Mouse (Mus musculus): ENCODE results near the gene Mrtfa. TPM values are rescaled to one million over a fixed set of nuclear protein-coding genes. Genes with fewer than 3 reads are reported as not detected.

The Mrtfa gene
- polyA plus RNA-seq, 1 experiment, result 18.4 TPM

DNA sequence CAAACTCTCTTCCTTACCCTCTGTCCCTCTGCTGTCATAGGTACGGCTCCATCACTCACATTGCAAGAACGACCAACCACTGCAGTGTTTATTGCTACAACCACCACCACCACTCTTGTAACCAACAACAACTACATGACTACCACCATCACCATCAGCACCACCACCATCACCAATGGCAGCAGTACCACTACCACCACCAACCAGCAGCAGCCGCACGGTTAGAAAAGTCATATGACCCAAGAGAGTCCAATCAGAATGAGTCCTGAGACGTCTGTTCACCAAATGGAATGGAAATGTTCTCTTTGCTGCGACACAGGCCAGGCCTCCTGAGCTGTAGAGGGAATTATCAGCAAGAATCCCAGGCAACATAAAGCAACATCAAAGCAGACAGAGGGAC, 4.2 kb upstream of the Mrtfa start:
- TF ChIP-seq EP300 (IDR thresholded peaks at IDR 0.05; ENCODE audit: insufficient read depth, low read depth, low read length), result no peak
- no peak for TF ChIP-seq POLR2A (IDR thresholded peaks at IDR 0.05; ENCODE audit: insufficient read depth, low read length)
- no peak for TF ChIP-seq CTCF (IDR thresholded peaks at IDR 0.05; ENCODE audit: low read depth, low read length)
- Histone ChIP-seq H3K9me3 (replicated peaks; ENCODE audit: control insufficient read depth, insufficient read depth, low read length, poor library complexity, severe bottlenecking) (peaks cover 4% of the 10 kb centered on the region; the same call in 1 of the 2 replicates), H3K27me3 (ENCODE audit: control insufficient read depth, insufficient read depth, low read length, poor library complexity, severe bottlenecking) (no peaks in the 10 kb centered on the region), H3K36me3 (ENCODE audit: control insufficient read depth, insufficient read depth, low read length, poor library complexity, severe bottlenecking) (no peaks in the 10 kb centered on the region), H3K4me3 (ENCODE audit: low read depth, low read length) (no peak overlapping the region), H3K9ac (ENCODE audit: low read depth, poor library complexity, severe bottlenecking) (no peak overlapping the region), H3K4me1 (ENCODE audit: control insufficient read depth, insufficient read depth, low read length) (no peaks in the 10 kb centered on the region), H3K27ac (ENCODE audit: insufficient read depth, low read length) (no peak overlapping the region)

DNA sequence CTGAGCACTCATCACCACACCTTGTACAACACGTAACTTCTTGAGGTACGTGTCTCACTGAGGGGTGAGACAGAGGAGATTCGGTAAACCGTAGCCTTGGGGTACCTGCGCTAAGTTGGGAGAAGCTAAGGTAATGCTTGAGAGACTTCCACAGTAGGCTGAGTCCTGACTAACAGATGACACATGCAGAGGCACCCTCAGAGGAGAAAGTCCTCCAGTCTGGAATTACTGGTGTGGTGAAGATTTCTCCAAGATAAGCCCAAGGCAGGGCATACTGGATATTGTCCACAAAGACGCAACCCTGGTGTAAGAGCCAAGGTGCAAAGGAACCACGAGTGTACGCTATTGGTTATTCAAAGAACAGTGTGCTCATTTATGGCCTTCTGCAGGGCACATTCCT, 2.3 kb upstream of the Mrtfa start:
- TF ChIP-seq POLR2A (IDR thresholded peaks at IDR 0.05; ENCODE audit: insufficient read depth, low read length), result no peak
- TF ChIP-seq CTCF (IDR thresholded peaks at IDR 0.05; ENCODE audit: low read depth, low read length), result no peak
- no peak for TF ChIP-seq EP300 (IDR thresholded peaks at IDR 0.05; ENCODE audit: insufficient read depth, low read depth, low read length)
- H3K9ac ChIP-seq (ENCODE audit: low read depth, poor library complexity, severe bottlenecking), result no peak overlapping the region
- H3K9me3 ChIP-seq (replicated peaks; ENCODE audit: control insufficient read depth, insufficient read depth, low read length, poor library complexity, severe bottlenecking), result no peaks in the 10 kb centered on the region
- no peaks in the 10 kb centered on the region for H3K4me1 ChIP-seq (ENCODE audit: control insufficient read depth, insufficient read depth, low read length)
- H3K27me3 ChIP-seq (ENCODE audit: control insufficient read depth, insufficient read depth, low read length, poor library complexity, severe bottlenecking), result no peaks in the 10 kb centered on the region
- no peak overlapping the region for H3K4me3 ChIP-seq (ENCODE audit: low read depth, low read length)
- no peaks in the 10 kb centered on the region for H3K36me3 ChIP-seq (ENCODE audit: control insufficient read depth, insufficient read depth, low read length, poor library complexity, severe bottlenecking)
- no peak overlapping the region for H3K27ac ChIP-seq (ENCODE audit: insufficient read depth, low read length)

DNA sequence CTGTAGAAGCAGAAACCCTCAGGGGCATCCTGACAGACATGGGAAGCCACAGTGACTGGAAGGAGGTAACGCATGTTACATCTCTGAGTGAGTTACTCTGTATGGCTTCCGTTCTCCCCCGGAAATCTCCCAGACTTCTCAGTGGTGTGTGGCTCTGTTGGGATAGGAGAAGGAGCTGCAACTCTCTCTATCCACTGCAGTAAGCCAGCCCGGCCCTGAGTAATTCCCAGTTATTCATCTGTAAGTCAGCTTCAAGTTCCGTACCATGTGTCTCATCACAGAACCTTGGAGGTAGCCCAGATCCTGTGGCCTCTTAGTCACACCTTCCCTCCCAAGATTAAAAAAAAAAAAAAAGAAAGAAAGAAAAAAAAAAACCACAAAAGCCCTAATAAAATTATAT, 1.8 kb upstream of the Mrtfa start:
- no peaks in the 10 kb centered on the region for H3K36me3 ChIP-seq (ENCODE audit: control insufficient read depth, insufficient read depth, low read length, poor library complexity, severe bottlenecking)
- H3K4me1 ChIP-seq (ENCODE audit: control insufficient read depth, insufficient read depth, low read length), result no peaks in the 10 kb centered on the region
- no peak for TF ChIP-seq CTCF (IDR thresholded peaks at IDR 0.05; ENCODE audit: low read depth, low read length)
- TF ChIP-seq POLR2A (IDR thresholded peaks at IDR 0.05; ENCODE audit: insufficient read depth, low read length), result no peak
- TF ChIP-seq EP300 (IDR thresholded peaks at IDR 0.05; ENCODE audit: insufficient read depth, low read depth, low read length), result no peak
- no peak overlapping the region for H3K4me3 ChIP-seq (ENCODE audit: low read depth, low read length)
- no peaks in the 10 kb centered on the region for H3K27me3 ChIP-seq (ENCODE audit: control insufficient read depth, insufficient read depth, low read length, poor library complexity, severe bottlenecking)
- no peak overlapping the region for H3K9ac ChIP-seq (ENCODE audit: low read depth, poor library complexity, severe bottlenecking)
- H3K27ac ChIP-seq (ENCODE audit: insufficient read depth, low read length), result no peak overlapping the region
- no peaks in the 10 kb centered on the region for H3K9me3 ChIP-seq (replicated peaks; ENCODE audit: control insufficient read depth, insufficient read depth, low read length, poor library complexity, severe bottlenecking)

DNA sequence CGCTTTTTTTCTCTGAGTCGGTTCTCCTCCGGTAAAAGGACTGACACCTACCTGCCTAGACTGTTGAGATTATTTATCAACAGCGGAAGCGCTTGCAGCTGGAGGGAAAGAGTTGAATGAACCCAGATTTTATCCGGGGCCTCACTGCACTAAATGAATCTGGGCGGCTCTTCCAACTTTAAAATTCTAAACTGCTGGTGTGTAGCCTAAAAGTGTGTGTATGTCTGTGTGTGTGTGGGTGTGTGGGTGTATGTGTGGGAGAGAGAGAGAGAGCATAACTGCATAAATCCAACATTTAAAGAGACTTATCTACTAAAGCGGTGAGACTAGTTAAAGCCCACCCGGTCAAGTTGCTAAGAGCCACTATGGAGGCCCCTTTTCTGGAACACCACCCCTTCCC, 746 bp upstream of the Mrtfa start:
- H3K27me3 ChIP-seq (ENCODE audit: control insufficient read depth, insufficient read depth, low read length, poor library complexity, severe bottlenecking), result no peaks in the 10 kb centered on the region
- H3K36me3 ChIP-seq (ENCODE audit: control insufficient read depth, insufficient read depth, low read length, poor library complexity, severe bottlenecking), result no peaks in the 10 kb centered on the region
- TF ChIP-seq EP300 (IDR thresholded peaks at IDR 0.05; ENCODE audit: insufficient read depth, low read depth, low read length) (no peak), CTCF (IDR thresholded peaks at IDR 0.05; ENCODE audit: low read depth, low read length) (no peak), POLR2A (IDR thresholded peaks at IDR 0.05; ENCODE audit: insufficient read depth, low read length) (no peak)
- no peaks in the 10 kb centered on the region for H3K4me1 ChIP-seq (ENCODE audit: control insufficient read depth, insufficient read depth, low read length)
- H3K4me3 ChIP-seq (ENCODE audit: low read depth, low read length), result peak overlapping the region; percentile 70
- no peak overlapping the region for H3K27ac ChIP-seq (ENCODE audit: insufficient read depth, low read length)
- H3K9ac ChIP-seq (ENCODE audit: low read depth, poor library complexity, severe bottlenecking), result peak overlapping the region; percentile 46
- no peaks in the 10 kb centered on the region for H3K9me3 ChIP-seq (replicated peaks; ENCODE audit: control insufficient read depth, insufficient read depth, low read length, poor library complexity, severe bottlenecking)

DNA sequence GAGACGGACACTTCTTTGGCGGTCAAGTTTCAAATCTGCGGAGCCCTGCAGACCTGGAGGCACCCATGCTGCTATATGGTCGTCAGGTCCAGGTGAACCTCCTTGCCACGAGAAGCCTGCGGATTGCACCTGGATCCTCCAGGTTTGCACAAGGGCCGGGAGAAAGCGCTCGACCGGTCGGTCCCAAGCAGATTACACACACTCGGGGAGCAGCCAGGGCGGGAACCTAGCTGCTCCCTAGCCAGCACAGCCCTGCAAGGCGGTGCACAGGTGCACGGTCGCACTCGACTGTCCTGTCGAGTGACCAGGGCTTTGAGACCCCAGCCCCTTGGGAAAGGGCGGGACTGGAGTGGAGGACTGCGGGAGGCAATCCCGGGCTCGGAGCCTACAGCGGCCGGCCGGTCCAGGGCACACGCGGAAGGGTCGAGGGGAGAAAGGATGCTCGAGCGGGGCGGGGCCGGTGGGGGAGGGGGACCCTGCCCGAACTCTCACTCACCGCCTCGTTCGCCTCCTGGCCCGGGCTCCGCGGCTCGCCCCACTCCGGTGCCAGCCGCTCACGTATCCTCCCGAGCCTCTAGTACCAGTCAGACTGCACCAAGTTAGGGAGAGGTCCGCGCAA, 437 bp downstream of the Mrtfa start:
- no peak overlapping the region for H3K27ac ChIP-seq (ENCODE audit: insufficient read depth, low read length)
- no peak for TF ChIP-seq POLR2A (IDR thresholded peaks at IDR 0.05; ENCODE audit: insufficient read depth, low read length)
- no peak for TF ChIP-seq EP300 (IDR thresholded peaks at IDR 0.05; ENCODE audit: insufficient read depth, low read depth, low read length)
- no peak for TF ChIP-seq CTCF (IDR thresholded peaks at IDR 0.05; ENCODE audit: low read depth, low read length)
- no peaks in the 10 kb centered on the region for H3K27me3 ChIP-seq (ENCODE audit: control insufficient read depth, insufficient read depth, low read length, poor library complexity, severe bottlenecking)
- H3K4me3 ChIP-seq (ENCODE audit: low read depth, low read length), result peak overlapping the region; percentile 85
- H3K36me3 ChIP-seq (ENCODE audit: control insufficient read depth, insufficient read depth, low read length, poor library complexity, severe bottlenecking), result no peaks in the 10 kb centered on the region
- H3K4me1 ChIP-seq (ENCODE audit: control insufficient read depth, insufficient read depth, low read length), result no peaks in the 10 kb centered on the region
- H3K9me3 ChIP-seq (replicated peaks; ENCODE audit: control insufficient read depth, insufficient read depth, low read length, poor library complexity, severe bottlenecking), result no peaks in the 10 kb centered on the region
- peak overlapping the region; percentile 70 for H3K9ac ChIP-seq (ENCODE audit: low read depth, poor library complexity, severe bottlenecking)

DNA sequence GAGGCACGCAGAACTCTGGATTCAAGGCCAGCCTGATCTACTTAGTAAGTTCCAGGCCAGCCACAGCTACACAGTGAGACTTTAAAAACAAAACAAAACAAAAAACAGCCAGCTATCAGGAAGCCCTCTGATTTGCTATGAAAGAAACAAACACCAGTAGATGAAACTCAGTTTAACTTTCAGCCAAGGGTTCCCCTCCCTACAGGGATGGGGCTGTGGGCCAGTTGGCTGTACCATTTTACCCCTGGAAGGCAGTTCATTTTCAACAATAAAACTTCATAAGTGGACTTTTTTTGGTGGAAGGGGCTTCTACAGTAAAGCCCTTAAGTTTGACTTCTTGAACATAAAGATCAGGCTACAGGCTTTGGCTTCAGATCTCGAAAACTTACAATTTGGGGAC, 1.5 kb downstream of the Mrtfa start:
- H3K27ac ChIP-seq (ENCODE audit: insufficient read depth, low read length), result no peak overlapping the region
- peaks cover 2% of the 10 kb centered on the region for H3K4me1 ChIP-seq (ENCODE audit: control insufficient read depth, insufficient read depth, low read length)
- TF ChIP-seq EP300 (IDR thresholded peaks at IDR 0.05; ENCODE audit: insufficient read depth, low read depth, low read length) (no peak), CTCF (IDR thresholded peaks at IDR 0.05; ENCODE audit: low read depth, low read length) (no peak), POLR2A (IDR thresholded peaks at IDR 0.05; ENCODE audit: insufficient read depth, low read length) (no peak)
- H3K9me3 ChIP-seq (replicated peaks; ENCODE audit: control insufficient read depth, insufficient read depth, low read length, poor library complexity, severe bottlenecking), result no peaks in the 10 kb centered on the region
- no peaks in the 10 kb centered on the region for H3K27me3 ChIP-seq (ENCODE audit: control insufficient read depth, insufficient read depth, low read length, poor library complexity, severe bottlenecking)
- H3K36me3 ChIP-seq (ENCODE audit: control insufficient read depth, insufficient read depth, low read length, poor library complexity, severe bottlenecking), result no peaks in the 10 kb centered on the region
- no peak overlapping the region for H3K4me3 ChIP-seq (ENCODE audit: low read depth, low read length)
- no peak overlapping the region for H3K9ac ChIP-seq (ENCODE audit: low read depth, poor library complexity, severe bottlenecking)

Data from ES-Bruce4 (cell line).